Mouse (Mus musculus) MEL (cell line): ENCODE measurements at regions not wholly inside any gene's neighbourhood (a gene's known extent, or its start where the extent isn't known, plus 50 kb on each side); places are given as distances from the start of the nearest gene placed in this dataset.

Experiments
- DNase-seq: peaks from one replicate; pipeline ENCODE4 v3.0.0; 2011; ENCODE audit warnings: low read depth, low spot score
- H3K27ac ChIP-seq: 2 replicates; pipeline ENCODE4 v1.5.1; 2012; ENCODE audit warnings: low read depth, mild to moderate bottlenecking, control low read depth, low read length, moderate library complexity; ENCODE audit not compliant: control insufficient read depth
- H3K27me3 ChIP-seq, 2 experiments: fragments of 150-350 bp in 1 of 2; sonication (generic) in 1 of 2; 2 replicates each; pipeline ENCODE4 v1.6.1; 2012; ENCODE audit warnings: low read length in 2 of 2, mild to moderate bottlenecking in 2 of 2, improper control_type of control experiment in 1 of 2, moderate library complexity in 1 of 2; ENCODE audit not compliant: insufficient read depth in 2 of 2, control insufficient read depth in 1 of 2
- H3K36me3 ChIP-seq, 2 experiments: 2 replicates each; pipeline ENCODE4 v1.6.1; 2012 to 2014; ENCODE audit warnings: low read length in 2 of 2, improper control_type of control experiment in 1 of 2, inconsistent platforms in 1 of 2, mild to moderate bottlenecking in 1 of 2; ENCODE audit not compliant: insufficient read depth in 2 of 2, control insufficient read depth in 1 of 2
- H3K4me1 ChIP-seq, 2 experiments: fragments of 150-350 bp in 1 of 2; sonication (generic) in 1 of 2; 2 replicates each; pipeline ENCODE4 v1.6.1; 2012; ENCODE audit warnings: low read length in 2 of 2, improper control_type of control experiment in 1 of 2, mild to moderate bottlenecking in 1 of 2; ENCODE audit not compliant: insufficient read depth in 2 of 2, control insufficient read depth in 1 of 2
- H3K4me3 ChIP-seq, 2 experiments: fragments of 150-350 bp in 1 of 2; sonication (generic) in 1 of 2; 2 replicates each; pipeline ENCODE4 v1.5.1; 2012; ENCODE audit warnings: low read depth in 2 of 2, low read length in 2 of 2, mild to moderate bottlenecking in 2 of 2, moderate library complexity in 2 of 2, control low read depth in 1 of 2, improper control_type of control experiment in 1 of 2; ENCODE audit not compliant: control insufficient read depth in 1 of 2, insufficient read depth in 1 of 2
- H3K79me2 ChIP-seq: 2 replicates; pipeline ENCODE4 v1.6.1; 2012; ENCODE audit warnings: mild to moderate bottlenecking, low read length, moderate library complexity; ENCODE audit not compliant: control insufficient read depth, poor library complexity, insufficient read depth
- H3K9ac ChIP-seq: 2 replicates; pipeline ENCODE4 v1.6.1; 2012; ENCODE audit warnings: low read depth, mild to moderate bottlenecking, control low read depth, low read length, moderate library complexity; ENCODE audit not compliant: control insufficient read depth, poor library complexity, severe bottlenecking
- H3K9me3 ChIP-seq: fragments of 150-350 bp; sonication (generic); replicated peaks from 2 replicates; pipeline ENCODE4 v1.6.1; 2012; ENCODE audit warnings: mild to moderate bottlenecking, low read length, improper control_type of control experiment, moderate library complexity; ENCODE audit not compliant: insufficient read depth
- BHLHE40 ChIP-seq: IDR thresholded peaks from 2 replicates; pipeline ENCODE4 v1.6.1; 2012; ENCODE audit warnings: low read depth, mild to moderate bottlenecking, inconsistent platforms, low read length, improper control_type of control experiment, borderline replicate concordance
- CHD1 ChIP-seq: IDR thresholded peaks from 2 replicates; pipeline ENCODE4 v1.6.1; 2012; ENCODE audit warnings: low read depth, mild to moderate bottlenecking, inconsistent platforms, low read length, improper control_type of control experiment
- EP300 ChIP-seq, 2 experiments: IDR thresholded peaks; 2 replicates each; pipeline ENCODE4 v1.6.1; 2011; ENCODE audit warnings: improper control_type of control experiment in 2 of 2, low read length in 2 of 2, low read depth in 1 of 2, mild to moderate bottlenecking in 1 of 2
- ETS1 ChIP-seq: IDR thresholded peaks from 2 replicates; pipeline ENCODE4 v1.6.1; 2012; ENCODE audit warnings: low read depth, mild to moderate bottlenecking, inconsistent platforms, low read length, improper control_type of control experiment, moderate library complexity
- HCFC1 ChIP-seq: IDR thresholded peaks from 2 replicates; pipeline ENCODE4 v1.6.1; 2012; ENCODE audit warnings: low read depth, mild to moderate bottlenecking, inconsistent platforms, low read length, improper control_type of control experiment, moderate library complexity
- JUND ChIP-seq: IDR thresholded peaks from 2 replicates; pipeline ENCODE4 v1.6.1; 2011; ENCODE audit warnings: low read depth, mild to moderate bottlenecking, improper control_type of control experiment, low read length
- KAT2A ChIP-seq: conservative IDR thresholded peaks from 2 replicates; pipeline ENCODE4 v1.6.1; 2012; ENCODE audit warnings: low read depth, low read length, improper control_type of control experiment, inconsistent platforms
- MAZ ChIP-seq: IDR thresholded peaks from 2 replicates; pipeline ENCODE4 v1.6.1; 2012; ENCODE audit warnings: low read depth, mild to moderate bottlenecking, inconsistent platforms, low read length, improper control_type of control experiment
- MEF2A ChIP-seq: IDR thresholded peaks from 2 replicates; pipeline ENCODE4 v1.6.1; 2014; ENCODE audit warnings: low read depth, mild to moderate bottlenecking, inconsistent platforms, low read length, improper control_type of control experiment; ENCODE audit not compliant: poor library complexity, insufficient replicate concordance, severe bottlenecking; ENCODE audit errors: extremely low read depth
- NRF1 ChIP-seq: IDR thresholded peaks from 2 replicates; pipeline ENCODE4 v1.6.1; 2014; ENCODE audit warnings: low read depth, mild to moderate bottlenecking, inconsistent platforms, low read length, improper control_type of control experiment, moderate library complexity; ENCODE audit not compliant: poor library complexity, insufficient read depth, severe bottlenecking
- POLR2A ChIP-seq, 2 experiments: IDR thresholded peaks; 2 replicates each; pipeline ENCODE4 v1.6.1; 2011 to 2012; ENCODE audit warnings: low read length in 2 of 2, mild to moderate bottlenecking in 2 of 2, control low read depth in 1 of 2, improper control_type of control experiment in 1 of 2, low read depth in 1 of 2, moderate library complexity in 1 of 2; ENCODE audit not compliant: control insufficient read depth in 1 of 2, insufficient read depth in 1 of 2, poor library complexity in 1 of 2
- RAD21 ChIP-seq: IDR thresholded peaks from 2 replicates; pipeline ENCODE4 v1.6.1; 2011; ENCODE audit warnings: mild to moderate bottlenecking, low read depth, low read length, improper control_type of control experiment
- RCOR1 ChIP-seq: IDR thresholded peaks from 2 replicates; pipeline ENCODE4 v1.6.1; 2012; ENCODE audit warnings: low read depth, mild to moderate bottlenecking, inconsistent platforms, low read length, improper control_type of control experiment
- SIN3A ChIP-seq: IDR thresholded peaks from 2 replicates; pipeline ENCODE4 v1.6.1; 2012; ENCODE audit warnings: low read length, improper control_type of control experiment, inconsistent platforms
- TAL1 ChIP-seq: IDR thresholded peaks from 2 replicates; pipeline ENCODE4 v1.6.1; 2012; ENCODE audit warnings: mild to moderate bottlenecking, inconsistent platforms, low read length, moderate library complexity, mixed read lengths
- USF1 ChIP-seq: IDR thresholded peaks from 2 replicates; pipeline ENCODE4 v1.6.1; 2014; ENCODE audit warnings: low read depth, mild to moderate bottlenecking, inconsistent platforms, low read length, improper control_type of control experiment, moderate library complexity
- ZC3H11A ChIP-seq: IDR thresholded peaks from 2 replicates; pipeline ENCODE4 v1.6.1; 2012; ENCODE audit warnings: low read depth, mild to moderate bottlenecking, inconsistent platforms, low read length, improper control_type of control experiment

DNA sequence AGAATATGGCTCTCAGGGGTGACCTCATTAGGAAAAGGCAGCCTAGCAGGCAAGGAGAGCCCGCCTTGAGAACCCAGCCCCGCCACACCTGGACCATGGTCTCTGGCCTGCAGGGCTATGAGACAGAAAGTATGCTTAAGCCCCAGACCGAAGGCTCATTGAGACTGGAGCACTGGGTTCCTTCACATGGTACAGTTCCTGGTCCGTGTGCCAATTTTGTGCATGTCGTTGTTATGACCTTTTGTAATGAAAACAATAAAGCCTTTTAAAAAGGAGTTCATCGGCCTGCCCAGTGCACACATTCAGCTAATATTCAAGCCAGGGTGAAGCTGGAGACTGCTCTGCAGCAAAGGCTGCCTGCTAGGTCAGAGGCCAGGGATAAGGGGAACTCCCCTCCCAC lies 64.2 kb downstream of the Psmg1 start:
- no peaks in the 10 kb centered on the region for H3K27me3 ChIP-seq
- H3K27ac ChIP-seq: no peak overlapping the region

GRCm38 (mm10) chr16:95924716-95925115 lies 66.0 kb downstream of the Psmg1 start:
- Histone ChIP-seq H3K9ac (no peak overlapping the region), H3K4me3 (no peak overlapping the region), H3K36me3 (no peaks in the 10 kb centered on the region), H3K27ac (no peak overlapping the region), H3K79me2 (no peaks in the 10 kb centered on the region), H3K4me1 (peaks cover 0 to 4% of the 10 kb centered on the region in 2 experiments; a peak in 1 of 4 replicates), H3K27me3 (no peaks in the 10 kb centered on the region), H3K9me3 (no peaks in the 10 kb centered on the region)
- no peak for DNase-seq
- TF ChIP-seq ETS1 (no peak), JUND (no peak), NRF1 (no peak)

More for the DNA sequence above, 64.2 kb downstream of the Psmg1 start:
- no peaks in the 10 kb centered on the region for H3K9me3 ChIP-seq
- TF ChIP-seq USF1: no peak
- TF ChIP-seq RAD21: no peak
- TF ChIP-seq MAZ: no peak
- no peak for TF ChIP-seq MEF2A
- TF ChIP-seq RCOR1: no peak
- TF ChIP-seq ZC3H11A: no peak
- no peak for TF ChIP-seq HCFC1
- no peak for TF ChIP-seq EP300 (IDR thresholded peaks at IDR 0.05; ENCODE audit: low read depth in 1 of 2, low read length in 2 of 2)
- no peak for TF ChIP-seq TAL1
- TF ChIP-seq, all 39 proteins: peak for 0
- no peak for DNase-seq
- H3K4me3 ChIP-seq: no peak overlapping the region
- no peak overlapping the region for H3K9ac ChIP-seq
- peaks cover 0 to 5% of the 10 kb centered on the region in 2 experiments; a peak in 1 of 4 replicates for H3K4me1 ChIP-seq
- no peaks in the 10 kb centered on the region for H3K79me2 ChIP-seq
- no peaks in the 10 kb centered on the region for H3K36me3 ChIP-seq

DNA sequence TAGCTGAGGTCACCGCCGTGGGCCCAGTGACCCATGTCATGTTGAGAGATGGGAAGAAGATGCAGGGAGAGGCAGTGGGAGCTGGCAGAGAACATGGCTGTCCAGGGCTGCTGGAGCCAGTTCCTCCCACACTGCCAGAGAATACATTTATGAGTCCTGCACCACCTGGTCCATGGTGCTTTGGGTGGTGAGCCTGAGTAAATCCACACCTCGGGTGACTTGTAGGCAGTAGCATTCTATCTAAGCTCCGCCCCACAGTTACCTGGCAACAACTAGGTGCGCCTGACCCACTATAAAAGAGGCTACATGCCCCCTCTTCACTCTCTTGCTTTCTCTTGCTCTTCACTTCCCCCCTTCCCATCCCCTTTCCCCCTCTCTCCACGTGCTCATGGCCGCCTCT lies 66.8 kb downstream of the Psmg1 start:
- Histone ChIP-seq H3K79me2 (no peaks in the 10 kb centered on the region), H3K27me3 (no peaks in the 10 kb centered on the region), H3K4me3 (no peak overlapping the region), H3K9me3 (no peaks in the 10 kb centered on the region), H3K9ac (no peak overlapping the region), H3K36me3 (no peaks in the 10 kb centered on the region), H3K27ac (no peak overlapping the region), H3K4me1 (no peaks in the 10 kb centered on the region)
- DNase-seq: no peak
- TF ChIP-seq KAT2A (no peak), POLR2A (IDR thresholded peaks at IDR 0.05; ENCODE audit: control insufficient read depth in 1 of 2, insufficient read depth in 1 of 2, low read depth in 1 of 2, low read length in 2 of 2, poor library complexity in 1 of 2) (no peak), BHLHE40 (no peak), SIN3A (no peak), CHD1 (no peak)
